Mouse (Mus musculus) ES-E14 (cell line): Measurements from ENCODE around the gene L3mbtl1. TPM values are rescaled to one million over a fixed set of nuclear protein-coding genes. Genes with fewer than 3 reads are reported as not detected.

ENCODE experiments used
- DNase-seq: peaks from one replicate; pipeline ENCODE4 v3.0.0-alpha.2; 2013; ENCODE audit warnings: low read depth, low spot score
- H3K27ac ChIP-seq: 2 replicates; pipeline ENCODE4 v1.5.1; 2012; ENCODE audit warnings: low read depth, mild to moderate bottlenecking, low read length, moderate library complexity, mixed read lengths; ENCODE audit not compliant: poor library complexity, insufficient read depth, severe bottlenecking
- H3K36me3 ChIP-seq: 2 replicates; pipeline ENCODE4 v1.6.1; 2012; ENCODE audit warnings: mild to moderate bottlenecking, low read length, moderate library complexity, mixed read lengths; ENCODE audit not compliant: control insufficient read depth, poor library complexity, insufficient read depth, severe bottlenecking
- H3K4me1 ChIP-seq, 2 experiments: fragments of 150-350 bp in 1 of 2; sonication (generic) in 1 of 2; 2 replicates each; pipeline ENCODE4 v1.6.1; 2012; ENCODE audit warnings: low read length in 2 of 2, mild to moderate bottlenecking in 1 of 2, mixed read lengths in 1 of 2; ENCODE audit not compliant: control insufficient read depth in 2 of 2, insufficient read depth in 2 of 2, poor library complexity in 1 of 2
- H3K4me3 ChIP-seq, 2 experiments: fragments of 150-350 bp in 1 of 2; sonication (generic) in 1 of 2; 2 replicates each; pipeline ENCODE4 v1.5.1; 2012; ENCODE audit warnings: low read length in 2 of 2, low read depth in 1 of 2, mild to moderate bottlenecking in 1 of 2, mixed read lengths in 1 of 2; ENCODE audit not compliant: insufficient read depth in 1 of 2, poor library complexity in 1 of 2, severe bottlenecking in 1 of 2
- H3K9ac ChIP-seq: 2 replicates; pipeline ENCODE4 v1.6.1; 2012; ENCODE audit warnings: low read depth, mild to moderate bottlenecking, low read length, mixed read lengths; ENCODE audit not compliant: poor library complexity, insufficient read depth, severe bottlenecking
- H3K9me3 ChIP-seq: fragments of 150-350 bp; sonication (generic); 2 replicates; pipeline ENCODE4 v1.6.1; 2012; ENCODE audit warnings: low read depth, mild to moderate bottlenecking, low read length; ENCODE audit not compliant: control insufficient read depth, insufficient read depth
- CHD2 ChIP-seq: IDR thresholded peaks from 2 replicates; pipeline ENCODE4 v1.6.1; 2014; ENCODE audit warnings: mild to moderate bottlenecking, low read depth, low read length, inconsistent platforms
- HCFC1 ChIP-seq: IDR thresholded peaks from 2 replicates; pipeline ENCODE4 v1.6.1; 2012; ENCODE audit warnings: low read length, inconsistent platforms, borderline replicate concordance; ENCODE audit not compliant: insufficient read depth
- in situ Hi-C, 2 experiments: fragments of 600-800 bp; cut with MboI; formaldehyde crosslinking; loops; one replicate each; pipeline ENCODE4 v1.15.1; 2025; ENCODE audit warnings: low sequenced_read_pairs in 2 of 2, inconsistent platforms in 1 of 2; ENCODE audit not compliant: unreplicated experiment in 2 of 2
- total RNA-seq: library from RNA; depleted of rRNA; stranded (reverse); fragments of 300-350 nt; gene quantifications from 2 replicates; pipeline ENCODE4 v1.2.3, GENCODE M21; 2012; rRNA removed

L3mbtl1 gene
- total RNA-seq, 1 experiment = 1.1 TPM

- Histone ChIP-seq H3K9ac (peak within 1 kb of the TSS; percentile 96), H3K9me3 (no peaks in the 10 kb centered on the region), H3K4me1 (no peaks in the 10 kb centered on the region), H3K27ac (0 out of 2 replicates have a peak within 1 kb of the TSS, but pooled peaks have one; percentile 46), H3K4me3 (peak within 1 kb of the TSS; percentile 88 to 93), H3K36me3 (no peaks in the 10 kb centered on the region)
- in situ Hi-C loops = no loop called here
- TF ChIP-seq CHD2 (no peak), HCFC1 (peak; percentile 71; the same call in 1 of the 2 replicates)
- DNase-seq = peak; percentile 80
Measured at GRCm38 (mm10) chr2:163016916-163017743, 73.9 kb downstream of the L3mbtl1 start, which contains the start of gene Ift52. Gene Ift52 (plus strand): TSS chr2:163017354.

Other genes starting within 250 kb of the L3mbtl1 start
- 183 and 207 TPM in 2 replicates for gene Srsf6, start 11.9 kb upstream of the L3mbtl1 start, total RNA-seq
- 1.8 and 3.0 TPM in 2 replicates for gene Sgk2, start 43.9 kb downstream of the L3mbtl1 start, total RNA-seq
- 15.5 and 17.2 TPM in 2 replicates for gene Ift52, start 73.9 kb downstream of the L3mbtl1 start, total RNA-seq
- gene Mybl2, start 111.2 kb downstream of the L3mbtl1 start, total RNA-seq = 281 and 391 TPM in 2 replicates
- gene Gtsf1l, start 144.4 kb downstream of the L3mbtl1 start, total RNA-seq = 25.7 and 30.8 TPM in 2 replicates